Mouse (Mus musculus) left cerebral cortex, adult 8-10 months (tissue): ENCODE results near the gene Aatk. TPM values are rescaled to one million over a fixed set of nuclear protein-coding genes. Genes with fewer than 3 reads are reported as not detected.

Experiments
- microRNA-seq, 2 experiments: library from miRNA; unstranded; fragments of <30 nt; microRNA quantifications; one replicate each; pipeline ENCODE4 v1.2.0; 2022
- total RNA-seq, 4 experiments: library from RNA; stranded (reverse); gene quantifications; 2 replicates each; pipeline ENCODE4 v1.2.4; 2022

The Aatk gene
- total RNA-seq, 4 experiments from 2014 or later = 217 to 244 (median 225) TPM

Small RNA genes within 50 kb of the gene (microRNA-seq; reads per million reads assigned to microRNA genes)
- gene Gm25948 (0 reads per million in 2 experiments), gene Mir3065 (0 reads per million in 2 experiments), gene Mir338 (0 reads per million in 2 experiments)

Other genes with a start within 250 kb of the Aatk start
- gene Chmp6, start 133.7 kb downstream of the Aatk start, total RNA-seq = 10 to 100 TPM; 39.5 to 43.1 (median 41.9) TPM
- gene Baiap2, start 104.4 kb downstream of the Aatk start, total RNA-seq = 100 to 1,000 TPM; 214 to 238 (median 219) TPM
- gene Cep131, start 39.7 kb upstream of the Aatk start, total RNA-seq = 10 to 100 TPM; 29.8 to 37.4 (median 32.2) TPM
- gene Tepsin, start 51.6 kb upstream of the Aatk start, total RNA-seq = 10 to 100 TPM; 15.7 to 17.7 (median 17.0) TPM
- 10 to 100 TPM; 27.8 to 44.9 (median 35.4) TPM for gene Ndufaf8, start 51.8 kb upstream of the Aatk start, total RNA-seq
- 10 to 100 TPM; 80.0 to 98.8 (median 89.6) TPM for gene Slc38a10, start 104.2 kb upstream of the Aatk start, total RNA-seq
- 10 to 100 TPM; 20.8 to 23.0 (median 21.6) TPM for gene Bahcc1, start 185.8 kb upstream of the Aatk start, total RNA-seq